Mouse (Mus musculus) embryo, embryonic 11.5 days (tissue): ENCODE results near the gene Ly6g6f.

Experiments used
- DNase-seq: peaks from one replicate; pipeline ENCODE4 v3.0.0-alpha.2; 2012; ENCODE audit warnings: low read depth, low spot score

Gene Ly6g6f

GRCm38 (mm10) chr17:35031880-35032279 is 53.5 kb downstream of the Ly6g6f start:
- no peak for DNase-seq

DNA sequence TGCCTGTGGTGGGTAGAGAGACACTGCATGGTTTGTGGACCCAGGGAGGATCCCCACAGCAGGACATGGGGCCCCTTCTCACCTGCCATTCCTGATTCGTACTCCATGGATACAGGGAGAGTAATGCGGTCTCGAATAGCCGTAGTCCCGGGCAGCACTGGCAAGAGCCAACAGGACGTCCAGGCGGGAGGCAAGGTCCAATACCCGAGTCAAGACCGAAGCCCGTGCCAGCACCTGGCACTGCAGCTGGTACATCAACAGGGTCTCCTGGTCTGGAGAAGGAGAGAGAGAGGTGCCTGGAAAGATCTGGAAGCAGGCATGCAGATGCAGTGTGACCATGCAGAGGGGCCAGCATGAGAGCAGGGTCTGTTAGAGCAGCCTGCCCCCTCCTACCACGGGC is 54.1 kb downstream of the Ly6g6f start:
- no peak for DNase-seq
